ENCODE assay signal across 8 mouse cellular contexts in the genomic region with DNA sequence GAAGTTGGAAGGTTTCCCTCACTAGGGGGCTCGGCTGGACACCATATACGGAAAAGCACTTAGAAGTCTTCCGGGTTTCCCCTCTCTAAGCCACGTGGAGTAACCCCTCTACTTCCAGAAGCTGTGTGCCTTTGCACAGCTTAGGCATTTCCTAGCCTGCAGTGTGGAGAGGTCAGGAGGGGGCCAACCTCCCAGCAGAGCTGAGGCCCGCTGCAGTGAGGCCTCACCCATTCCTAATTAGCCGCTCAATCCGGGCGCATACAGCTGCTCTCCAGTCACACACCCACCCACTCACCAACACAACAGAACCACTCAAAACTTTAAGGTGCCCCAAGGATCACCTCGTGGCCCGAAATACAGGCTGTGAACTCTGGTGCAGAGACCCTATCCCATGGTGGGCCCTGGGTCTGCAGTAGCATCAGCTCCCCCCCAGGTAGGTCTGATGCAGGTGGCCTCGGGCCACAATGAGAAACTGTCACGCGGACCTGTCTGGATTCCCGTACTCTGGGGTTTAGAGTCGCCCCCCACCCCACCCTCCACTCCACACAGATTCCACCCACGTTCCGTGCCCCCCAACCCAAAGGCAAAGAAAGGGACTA. TPM values are rescaled to one million over a fixed set of nuclear protein-coding genes. Genes with fewer than 3 reads are reported as not detected.
A peak's percentile ranks its signal among the peaks of the same experiment; 100 is the strongest.
DNase-seq lines count a peak whose midpoint lies in the region; ATAC-seq lines count a peak whose summit lies in the region.

No protein-coding gene starts in this region.

- no peak overlapping the region for H3K9ac ChIP-seq in liver, embryonic 15.5 days

- peak overlapping the region; percentile 66 for H3K4me2 ChIP-seq in liver, embryonic 15.5 days

- peak overlapping the region; percentile 64 for H3K4me3 ChIP-seq in megakaryocyte, embryonic 14.5 days (replicated peaks)
- peak overlapping the region; percentile 45; the same call in 1 of the 2 replicates for H3K4me3 ChIP-seq in liver, embryonic 15.5 days (replicated peaks)

- 8% methylated on average over 17 of the region's 17 CpGs for WGBS in liver, embryonic 15.5 days (ENCODE audit: insufficient replicate concordance)

- no peak for DNase-seq in cerebellum, postnatal 4 days (ENCODE audit: low spot score in 2 of 2)
- DNase-seq in urinary bladder, postnatal 10 days (ENCODE audit: low spot score): no peak
- no peak for DNase-seq in layer of hippocampus, postnatal 10 days (ENCODE audit: low spot score in 2 of 2)
- no peak for DNase-seq in spleen, postnatal 4 days (ENCODE audit: low spot score in 2 of 2)

- H3K36me3 ChIP-seq in megakaryocyte, embryonic 14.5 days (replicated peaks; ENCODE audit: low read length): no peaks in the 10 kb centered on the region
- H3K36me3 ChIP-seq in liver, embryonic 15.5 days (replicated peaks): no peaks in the 10 kb centered on the region

- peaks cover 45% of the 10 kb centered on the region for H3K9me3 ChIP-seq in megakaryocyte, embryonic 14.5 days
- H3K9me3 ChIP-seq in liver, embryonic 15.5 days (replicated peaks): no peaks in the 10 kb centered on the region

- no peak overlapping the region for H3K27ac ChIP-seq in liver, embryonic 15.5 days (replicated peaks)

- H3K4me1 ChIP-seq in megakaryocyte, embryonic 14.5 days: peaks cover 3% of the 10 kb centered on the region; the same call in 1 of the 2 replicates
- no peaks in the 10 kb centered on the region for H3K4me1 ChIP-seq in liver, embryonic 15.5 days (replicated peaks)

- peak; percentile 42; the same call in 1 of the 2 replicates for ATAC-seq in cerebellum, adult (ENCODE audit: insufficient number of reproducible peaks, low FRiP score, low TSS enrichment)
- ATAC-seq in megakaryocyte, adult 5-6 weeks (ENCODE audit: poor library complexity, severe bottlenecking): no peak
- no peak for ATAC-seq in liver, embryonic 15.5 days (ENCODE audit: insufficient read depth)

- peaks cover 57% of the 10 kb centered on the region for H3K27me3 ChIP-seq in megakaryocyte, embryonic 14.5 days (replicated peaks)
- H3K27me3 ChIP-seq in liver, embryonic 15.5 days: peaks cover 49% of the 10 kb centered on the region

RNA-seq across cellular contexts. Expression of gene Lgi2, which starts 0.9 kb away (rescaled TPM):
- not detected in 2 replicates for polyA plus RNA-seq in megakaryocyte, embryonic 14.5 days (2012; ENCODE audit: insufficient read depth, low replicate concordance)
- not detected in 2 replicates for total RNA-seq in megakaryocyte, adult 5-6 weeks (2015)
- not detected in 2 replicates for total RNA-seq in megakaryocyte, adult 5-6 weeks (2017)
- 0.37 and 0.41 TPM in 2 replicates for polyA plus RNA-seq in liver, embryonic 15.5 days (2015; fragmentation: Nextera tagmentation; extraction: Ambion mirVana)
- 10 to 100 TPM; 36.2 to 40.3 TPM for total RNA-seq in layer of hippocampus, postnatal 10 days (2021)

Comparison
In these comparisons a context has a peak if more than half of its experiments do, and no peak if none do; other contexts are left out.
1. RNA of gene Lgi2, which starts 0.9 kb away (total RNA-seq): 36.2 to 40.3 TPM in layer of hippocampus, postnatal 10 days; not detected in megakaryocyte, adult 5-6 weeks; every median in the first group is over 10 times any median in the second.